Mouse (Mus musculus): ENCODE measurements around the gene Ccdc141.

- TF ChIP-seq CTCF (IDR thresholded peaks at IDR 0.05; ENCODE audit: extremely low read depth, insufficient read depth, low read length) = no peak
- TF ChIP-seq POLR2A (IDR thresholded peaks at IDR 0.05; ENCODE audit: extremely low read depth, insufficient read depth, low read length) = no peak
Measured at GRCm38 (mm10) chr2:76992493-76993201, 177.8 kb downstream of the Ccdc141 start.

Data from cortical plate, adult 2 months (tissue).